Mouse (Mus musculus) cortical plate, adult 2 months (tissue): ENCODE data around the gene BC005624. TPM values are rescaled to one million over a fixed set of nuclear protein-coding genes. Genes with fewer than 3 reads are reported as not detected.
A peak's percentile ranks its signal among the peaks of the same experiment; 100 is the strongest.

Experiments
- H3K27ac ChIP-seq: fragments of 200-500 bp; 2 replicates; pipeline ENCODE4 v1.5.1; 2012; ENCODE audit warnings: low read length, control low read depth, inconsistent platforms; ENCODE audit not compliant: insufficient read depth
- H3K4me1 ChIP-seq: fragments of 200-500 bp; 2 replicates; pipeline ENCODE4 v1.6.1; 2011; ENCODE audit warnings: low read length; ENCODE audit not compliant: control insufficient read depth, insufficient read depth
- H3K4me3 ChIP-seq: fragments of 200-500 bp; 2 replicates; pipeline ENCODE4 v1.5.1; 2011; ENCODE audit warnings: mild to moderate bottlenecking, low read length, control low read depth; ENCODE audit not compliant: insufficient read depth
- CTCF ChIP-seq: fragments of 200-500 bp; IDR thresholded peaks from 2 replicates; pipeline ENCODE4 v1.5.1; 2011; ENCODE audit warnings: mild to moderate bottlenecking, control low read depth, low read length; ENCODE audit not compliant: insufficient read depth; ENCODE audit errors: extremely low read depth
- POLR2A ChIP-seq: fragments of 200-500 bp; IDR thresholded peaks from 2 replicates; pipeline ENCODE4 v1.6.1; 2011; ENCODE audit warnings: mild to moderate bottlenecking, low read length, control low read depth; ENCODE audit not compliant: insufficient read depth; ENCODE audit errors: extremely low read depth
- polyA plus RNA-seq: library from polyadenylated mRNA; depleted of rRNA; stranded (reverse); fragments of >200 nt; gene quantifications from 2 replicates; pipeline ENCODE4 v1.2.3, GENCODE M21; 2012

The BC005624 gene
- polyA plus RNA-seq, 1 experiment = 113 TPM

DNA sequence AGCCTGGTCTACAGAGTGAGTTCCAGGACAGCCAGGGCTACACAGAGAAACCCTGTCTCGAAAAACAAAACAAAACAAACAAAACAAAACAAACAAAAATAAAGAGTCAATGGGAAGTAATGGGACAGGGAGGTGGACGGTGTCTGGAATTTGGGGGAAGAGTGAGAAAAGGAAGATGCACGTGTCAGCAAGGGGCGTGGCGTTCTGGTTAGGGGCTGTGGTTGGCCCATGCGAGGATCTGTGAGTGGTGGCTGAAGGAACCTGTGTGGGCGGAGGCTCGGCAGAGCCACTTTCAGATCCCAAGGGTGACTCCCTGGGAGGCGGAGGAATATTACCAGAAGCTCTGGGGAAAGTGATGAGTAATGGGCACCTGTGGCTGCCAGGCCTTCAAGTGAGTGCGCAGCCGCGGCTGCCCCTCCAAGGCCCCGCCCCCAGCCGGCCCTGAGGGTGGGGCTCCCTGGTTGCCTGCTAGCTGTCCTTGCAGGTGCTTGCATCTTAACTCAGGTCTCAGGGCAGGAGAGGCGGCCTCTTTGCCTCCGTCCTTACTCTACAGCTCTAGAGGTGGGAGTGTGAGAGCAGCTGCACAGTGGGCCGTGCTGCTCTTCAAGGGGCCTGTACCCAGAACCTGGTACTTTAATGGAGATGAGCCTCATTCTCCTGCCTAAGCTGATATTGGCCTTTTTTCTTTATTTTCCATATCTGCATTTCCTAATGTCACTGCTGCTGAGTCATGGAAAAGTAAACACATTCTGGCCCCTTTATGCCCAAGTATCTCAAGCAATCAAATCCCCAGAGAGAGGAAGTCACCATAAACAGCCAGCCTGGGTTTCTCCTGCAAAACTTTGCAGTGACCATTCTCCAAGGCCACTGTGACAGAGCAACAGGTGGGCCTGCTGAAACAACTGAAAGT lies 3.4 kb upstream of the BC005624 start:
- Histone ChIP-seq H3K4me1 (peaks cover 2% of the 10 kb centered on the region; the same call in 1 of the 2 replicates), H3K4me3 (no peak overlapping the region), H3K27ac (no peak overlapping the region)
- TF ChIP-seq POLR2A (no peak), CTCF (no peak)

DNA sequence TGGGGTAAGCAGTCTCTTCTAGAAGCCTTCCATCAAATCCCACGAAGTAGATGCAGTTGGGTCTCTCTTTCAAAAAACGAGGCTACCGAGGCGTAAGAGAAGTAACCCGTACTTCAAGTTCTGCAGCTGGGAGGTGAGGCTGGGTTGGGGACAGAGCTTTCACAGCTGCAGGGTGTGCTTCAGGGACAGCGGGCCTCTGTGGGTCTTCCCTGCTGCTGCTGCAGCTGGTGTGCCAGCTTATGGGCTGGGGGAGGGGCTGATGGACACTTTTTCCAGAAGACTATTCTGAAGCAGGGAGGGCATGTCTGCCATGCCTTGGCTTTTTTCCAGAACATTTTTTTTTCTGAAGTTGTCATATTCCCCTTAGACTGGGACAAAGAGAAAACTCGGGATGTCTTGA lies 1.0 kb upstream of the BC005624 start:
- Histone ChIP-seq H3K27ac (no peak overlapping the region), H3K4me3 (peak overlapping the region; percentile 69), H3K4me1 (peaks cover 2% of the 10 kb centered on the region; the same call in 1 of the 2 replicates)
- TF ChIP-seq POLR2A = no peak
- no peak for TF ChIP-seq CTCF

DNA sequence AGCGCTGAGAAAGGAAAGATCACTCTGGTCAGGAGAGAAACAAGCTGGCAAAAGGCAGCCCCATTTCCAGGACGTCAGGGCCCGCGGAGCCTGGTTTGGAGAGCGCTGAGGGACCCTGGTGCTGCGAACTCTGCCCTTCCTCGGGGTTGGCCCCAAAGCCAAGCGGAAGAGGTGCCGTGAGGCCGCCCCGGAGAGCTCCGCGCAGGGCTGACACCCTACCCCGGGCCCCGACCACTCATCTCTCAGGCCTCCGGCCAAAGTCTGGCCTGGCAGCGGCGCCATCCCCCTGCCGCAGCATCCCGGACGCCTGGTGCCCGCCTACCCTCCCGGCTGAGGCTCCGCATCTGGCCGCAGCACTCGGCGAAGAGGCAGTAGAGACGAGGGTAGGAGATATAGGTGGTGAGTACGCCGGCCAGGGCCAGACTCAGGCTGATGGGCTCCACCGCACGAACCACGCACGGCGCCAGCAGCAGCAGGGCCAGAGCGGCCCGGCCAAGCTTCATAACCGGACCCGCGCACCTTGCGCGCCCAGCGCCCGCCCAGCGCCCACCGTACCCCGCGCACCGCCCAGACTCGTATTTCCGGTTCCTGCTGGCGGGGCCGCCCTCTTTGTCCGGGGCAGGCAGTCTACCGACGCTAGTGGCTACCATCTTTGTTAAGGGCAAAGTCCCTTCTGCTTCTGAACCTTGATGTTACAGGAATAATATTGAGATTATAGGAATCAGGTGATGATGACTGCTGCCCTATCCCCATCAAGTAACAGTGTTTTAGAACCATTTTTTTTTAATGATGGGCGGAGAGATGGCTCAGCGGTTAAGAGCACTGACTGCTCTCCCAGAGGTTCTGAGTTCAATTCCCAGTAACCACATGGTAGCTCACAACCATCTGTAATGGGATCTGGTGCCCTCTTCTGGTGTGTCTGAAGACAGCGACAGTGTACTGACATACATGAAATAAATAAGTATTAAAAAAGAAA lies 14.4 kb downstream of the BC005624 start, which contains the start of gene Tor1a:
Tor1a (minus strand) TSS at position 582 of the 976 bp plus-strand sequence.
- peak; percentile 77 for TF ChIP-seq POLR2A
- TF ChIP-seq CTCF = no peak
- Histone ChIP-seq H3K4me1 (peaks cover 5% of the 10 kb centered on the region; the same call in 1 of the 2 replicates), H3K4me3 (peak within 1 kb of the TSS; percentile 94), H3K27ac (peak within 1 kb of the TSS; percentile 87)

DNA sequence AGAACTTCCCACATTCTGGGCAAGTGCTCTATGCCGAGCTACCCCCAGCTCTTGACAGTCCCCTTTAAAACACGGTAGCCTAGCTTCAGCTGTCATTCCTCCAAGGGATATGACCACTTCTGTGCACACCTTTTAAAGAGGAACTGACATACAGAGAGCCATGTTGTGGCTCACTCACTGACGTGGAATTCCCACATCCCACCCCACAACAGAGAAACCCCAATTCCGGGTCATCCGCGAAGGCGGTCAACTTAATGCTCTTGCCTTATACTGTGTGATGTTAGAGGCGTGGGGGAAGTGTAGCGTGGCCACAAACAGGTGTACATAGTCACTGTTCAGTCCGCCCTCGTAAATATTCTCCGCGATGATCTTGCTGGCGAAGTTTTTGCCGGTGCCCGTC lies 15.2 kb downstream of the BC005624 start:
- Histone ChIP-seq H3K4me3 (peak overlapping the region; percentile 94), H3K4me1 (peaks cover 5% of the 10 kb centered on the region; the same call in 1 of the 2 replicates), H3K27ac (no peak overlapping the region)
- TF ChIP-seq POLR2A (no peak), CTCF (no peak)

DNA sequence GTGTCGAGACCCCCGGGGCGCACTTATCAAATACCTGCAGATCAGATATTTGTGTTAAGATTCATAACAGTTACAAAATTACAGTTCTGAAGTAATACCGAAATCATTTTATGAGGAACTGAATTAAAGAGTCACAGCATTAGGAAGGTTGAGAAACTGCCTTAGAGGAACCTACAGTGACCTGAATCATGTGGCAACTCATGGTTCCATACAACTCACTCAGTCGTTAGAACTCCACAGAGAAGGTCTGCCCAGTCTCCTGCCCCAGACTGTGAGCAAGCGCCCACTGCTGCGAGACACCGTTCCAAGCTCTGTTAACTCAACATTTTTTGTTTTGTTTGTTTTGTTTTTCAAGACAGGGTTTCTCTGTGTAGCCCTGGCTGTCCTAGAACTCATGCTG lies 16.4 kb downstream of the BC005624 start:
- Histone ChIP-seq H3K4me3 (no peak overlapping the region), H3K4me1 (peaks cover 5% of the 10 kb centered on the region; the same call in 1 of the 2 replicates), H3K27ac (no peak overlapping the region)
- TF ChIP-seq POLR2A (no peak), CTCF (no peak)

DNA sequence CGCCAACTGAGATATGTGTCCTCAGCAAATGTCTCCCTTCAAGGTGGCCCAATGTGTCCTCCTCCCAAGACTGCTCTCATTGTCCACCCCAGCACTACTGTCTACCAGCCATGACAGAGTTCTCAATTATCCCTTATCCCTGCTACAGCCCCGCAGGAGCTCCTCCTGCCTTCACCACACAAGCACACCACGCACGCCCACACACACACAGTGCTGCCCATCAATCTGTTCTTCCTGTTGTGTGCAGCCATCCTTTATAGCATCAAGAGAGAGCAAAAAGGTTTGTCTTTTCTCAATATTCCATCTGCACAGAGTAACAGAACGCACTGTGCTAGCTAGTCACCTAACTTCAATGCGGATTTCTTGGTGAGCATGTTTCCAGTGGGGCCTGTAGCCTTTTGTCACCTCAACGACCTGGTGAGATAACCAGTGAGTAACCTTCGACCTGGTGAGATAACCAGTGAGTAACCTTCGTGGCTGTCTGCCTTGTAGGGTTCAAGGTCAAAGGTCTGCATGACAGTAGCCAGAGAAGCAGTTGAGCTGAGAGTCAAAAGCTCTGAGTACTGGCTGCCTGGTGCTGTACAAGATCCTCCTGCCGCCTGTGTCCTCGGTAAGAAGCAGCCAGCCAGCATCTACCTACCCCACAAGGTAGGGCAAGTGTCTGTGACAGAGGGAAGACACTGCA lies 19.3 kb downstream of the BC005624 start:
- Histone ChIP-seq H3K4me1 (peaks cover 6% of the 10 kb centered on the region; the same call in 1 of the 2 replicates), H3K4me3 (no peak overlapping the region), H3K27ac (0 out of 2 replicates have a peak overlapping the region, but pooled peaks have one; percentile 12)
- TF ChIP-seq POLR2A = no peak
- TF ChIP-seq CTCF = no peak

DNA sequence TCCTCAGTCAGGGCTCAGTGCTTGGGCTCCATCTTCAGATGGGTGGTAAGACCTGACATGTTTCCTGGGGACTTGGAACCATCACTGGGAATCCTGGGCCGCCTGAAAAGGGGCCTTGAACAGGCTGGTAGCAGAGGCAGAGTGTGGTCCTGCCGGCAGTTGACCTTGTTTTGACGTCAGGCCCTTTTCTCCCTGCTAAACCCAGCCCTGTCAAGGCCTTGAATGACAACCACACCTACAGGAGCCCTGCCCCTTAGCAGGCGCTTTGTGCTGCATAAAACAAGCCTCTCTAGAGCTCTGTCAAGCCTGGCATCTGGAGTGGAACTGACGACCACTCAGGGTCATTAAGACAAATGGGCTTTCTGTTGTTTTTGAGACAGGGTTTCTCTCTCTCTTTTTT lies 22.1 kb downstream of the BC005624 start:
- H3K4me1 ChIP-seq = peaks cover 7% of the 10 kb centered on the region
- TF ChIP-seq CTCF (no peak), POLR2A (no peak)
- H3K27ac ChIP-seq = no peak overlapping the region
- H3K4me3 ChIP-seq = no peak overlapping the region

DNA sequence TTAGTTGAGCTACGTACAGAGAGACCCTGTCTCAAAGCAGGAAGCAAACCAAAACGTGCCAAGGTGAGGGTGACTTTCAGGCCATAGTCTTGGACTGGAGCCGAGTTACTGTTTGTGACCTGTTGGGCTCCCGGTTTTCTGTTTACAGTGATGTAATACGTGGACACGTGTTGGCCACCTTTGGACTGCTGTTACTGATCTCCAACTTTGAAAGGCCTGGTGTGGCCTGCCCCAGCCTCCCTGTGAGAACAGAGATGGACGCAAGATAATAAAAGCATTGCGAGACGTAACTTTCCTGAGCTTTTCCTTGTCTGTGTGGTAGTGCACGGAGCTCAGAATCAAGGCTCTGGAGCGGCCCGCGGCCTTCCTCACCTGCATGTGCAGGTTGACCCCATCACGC lies 23.3 kb downstream of the BC005624 start:
- Histone ChIP-seq H3K27ac (no peak overlapping the region), H3K4me1 (peaks cover 11% of the 10 kb centered on the region), H3K4me3 (no peak overlapping the region)
- TF ChIP-seq CTCF = no peak
- TF ChIP-seq POLR2A = no peak

DNA sequence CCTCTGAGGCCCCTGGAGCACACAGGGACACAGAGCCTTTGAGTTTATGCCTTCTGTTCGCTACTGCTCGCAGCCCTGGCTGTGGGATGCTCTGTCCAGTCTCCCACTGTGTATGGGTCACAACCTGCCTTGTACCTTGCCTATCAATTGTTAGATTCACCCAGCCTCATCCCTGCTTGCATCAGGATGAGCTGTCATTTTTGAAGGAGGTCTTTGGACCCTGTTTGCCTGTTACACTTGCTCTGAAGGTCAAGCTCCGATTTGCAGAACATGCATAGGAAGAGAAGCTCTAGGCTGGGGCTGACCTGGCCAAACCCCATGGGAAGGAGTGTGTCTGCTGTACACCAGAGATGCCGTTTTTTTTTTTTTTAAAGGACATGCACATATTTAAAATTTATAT lies 24.5 kb downstream of the BC005624 start:
- Histone ChIP-seq H3K27ac (no peak overlapping the region), H3K4me3 (no peak overlapping the region), H3K4me1 (peaks cover 13% of the 10 kb centered on the region)
- no peak for TF ChIP-seq CTCF
- no peak for TF ChIP-seq POLR2A
